Mouse (Mus musculus) neural tube, embryonic 13.5 days (tissue): ENCODE measurements at regions not wholly inside any gene's neighbourhood (a gene's known extent, or its start where the extent isn't known, plus 50 kb on each side); places are given as distances from the start of the nearest gene placed in this dataset.

Experiments
- ATAC-seq: fragments of 200-750 bp; cut with Nextera tagmentation; 2 replicates; pipeline ENCODE4 v1.8.0; 2017; ENCODE audit warnings: low read depth, mild to moderate bottlenecking, moderate TSS enrichment, moderate library complexity
- H3K27ac ChIP-seq: fragments of 300-500 bp; sonication (generic); replicated peaks from 2 replicates; pipeline ENCODE4 v1.5.1; 2015; ENCODE audit warnings: moderate library complexity, mild to moderate bottlenecking, inconsistent platforms
- H3K27me3 ChIP-seq: fragments of 300-500 bp; sonication (generic); 2 replicates; pipeline ENCODE4 v1.6.1; 2015; ENCODE audit warnings: mild to moderate bottlenecking, inconsistent platforms
- H3K36me3 ChIP-seq: fragments of 300-500 bp; sonication (generic); 2 replicates; pipeline ENCODE4 v1.6.1; 2015; ENCODE audit warnings: mild to moderate bottlenecking, inconsistent platforms
- H3K4me1 ChIP-seq: fragments of 300-500 bp; sonication (generic); replicated peaks from 2 replicates; pipeline ENCODE4 v1.6.1; 2015; ENCODE audit warnings: inconsistent platforms
- H3K4me2 ChIP-seq: fragments of 300-500 bp; sonication (generic); 2 replicates; pipeline ENCODE4 v1.6.1; 2015; ENCODE audit warnings: inconsistent platforms, mild to moderate bottlenecking, moderate library complexity
- H3K4me3 ChIP-seq: fragments of 300-500 bp; sonication (generic); 2 replicates; pipeline ENCODE4 v1.5.1; 2015; ENCODE audit warnings: mild to moderate bottlenecking, inconsistent platforms
- H3K9ac ChIP-seq: fragments of 300-500 bp; sonication (generic); 2 replicates; pipeline ENCODE4 v1.6.1; 2015; ENCODE audit warnings: moderate library complexity, mild to moderate bottlenecking, inconsistent platforms
- H3K9me3 ChIP-seq: fragments of 300-500 bp; sonication (generic); 2 replicates; pipeline ENCODE4 v1.6.1; 2016; ENCODE audit warnings: inconsistent platforms
- WGBS: fragments of 180-500 bp; shearing (Covaris S2); methylation state at CpG from one replicate; pipeline ENCODE4 v1.1.7; 2015; 5-methylcytosine and 5-hydroxymethylcytosine counted together

DNA sequence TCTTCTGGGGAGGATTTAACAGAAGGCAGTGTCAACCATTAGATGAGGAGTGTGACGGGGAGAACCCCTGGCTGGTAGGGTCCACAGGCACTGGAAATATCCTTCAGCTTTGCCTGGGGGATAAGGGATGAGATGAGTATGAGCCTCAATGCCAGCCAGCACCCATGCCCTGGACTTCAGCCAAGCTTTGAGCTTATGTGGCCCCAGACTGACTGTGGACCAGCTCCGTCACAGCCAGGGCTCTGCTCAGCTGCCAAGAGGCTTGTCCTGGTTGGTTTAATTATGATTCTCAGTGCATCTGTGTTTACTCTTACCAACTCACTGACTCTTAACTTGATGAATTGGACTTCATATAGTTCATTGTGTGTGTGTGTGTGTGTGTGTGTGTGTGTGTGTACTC is 165.8 kb downstream of the Mex3b start:
- 74% methylated on average over 2 of the region's 2 CpGs for WGBS
- H3K36me3 ChIP-seq, result no peaks in the 10 kb centered on the region
- H3K4me2 ChIP-seq, result no peak overlapping the region
- no peaks in the 10 kb centered on the region; the same call in 1 of the 2 replicates for H3K9me3 ChIP-seq
- no peak overlapping the region for H3K27ac ChIP-seq
- H3K27me3 ChIP-seq, result no peaks in the 10 kb centered on the region
- H3K9ac ChIP-seq, result no peak overlapping the region
- no peak overlapping the region for H3K4me3 ChIP-seq
- ATAC-seq, result no peak
- H3K4me1 ChIP-seq, result peaks cover 6% of the 10 kb centered on the region

DNA sequence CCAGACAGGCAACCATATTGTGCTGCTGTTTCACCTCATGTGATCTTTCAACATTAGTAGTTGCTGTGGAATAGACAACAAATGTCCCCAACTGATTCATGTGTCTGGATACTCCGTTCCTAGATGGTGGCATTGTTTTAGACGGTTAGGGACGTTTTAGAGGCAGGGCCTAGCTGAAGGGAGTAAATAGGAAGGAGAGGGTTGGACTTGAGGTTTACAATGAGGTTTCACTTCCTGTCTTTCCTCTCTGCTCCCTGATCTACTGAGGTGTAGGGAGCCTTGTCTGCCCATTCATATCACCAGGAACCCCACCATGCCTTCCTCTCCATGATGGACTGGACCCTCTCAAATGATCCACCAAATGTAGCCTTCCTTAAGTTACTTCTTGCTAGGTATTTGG is 168.1 kb downstream of the Mex3b start:
- Histone ChIP-seq H3K27ac (no peak overlapping the region), H3K9ac (no peak overlapping the region), H3K4me2 (no peak overlapping the region), H3K4me1 (peaks cover 6% of the 10 kb centered on the region), H3K36me3 (no peaks in the 10 kb centered on the region), H3K9me3 (no peaks in the 10 kb centered on the region; the same call in 1 of the 2 replicates), H3K4me3 (no peak overlapping the region), H3K27me3 (no peaks in the 10 kb centered on the region)
- 84% methylated on average over 3 of the region's 3 CpGs for WGBS
- ATAC-seq, result no peak

DNA sequence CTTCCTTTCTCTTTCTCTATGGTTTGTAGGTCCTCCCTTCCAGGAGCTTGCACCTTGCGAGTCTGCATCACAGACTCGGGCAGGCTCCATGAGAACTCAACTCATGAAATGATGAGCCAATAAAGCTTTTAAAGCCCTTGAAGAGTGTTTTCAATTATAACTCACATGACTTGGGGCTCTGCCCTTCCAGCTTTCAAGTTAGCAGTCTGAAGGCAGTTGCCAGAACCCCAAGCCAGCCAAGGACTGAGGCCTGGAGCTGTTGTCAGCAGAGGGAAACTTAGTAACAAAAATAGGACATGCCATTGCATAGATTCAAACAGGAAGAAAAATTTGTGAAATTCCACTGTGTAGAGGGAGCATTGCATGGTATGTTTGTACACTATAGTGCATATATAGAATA is 169.3 kb downstream of the Mex3b start:
- 45% methylated on average over 2 of the region's 2 CpGs for WGBS
- Histone ChIP-seq H3K36me3 (no peaks in the 10 kb centered on the region), H3K27me3 (no peaks in the 10 kb centered on the region), H3K4me3 (no peak overlapping the region), H3K4me1 (peaks cover 6% of the 10 kb centered on the region), H3K27ac (no peak overlapping the region), H3K9ac (no peak overlapping the region), H3K4me2 (no peak overlapping the region), H3K9me3 (no peaks in the 10 kb centered on the region)
- ATAC-seq, result no peak

DNA sequence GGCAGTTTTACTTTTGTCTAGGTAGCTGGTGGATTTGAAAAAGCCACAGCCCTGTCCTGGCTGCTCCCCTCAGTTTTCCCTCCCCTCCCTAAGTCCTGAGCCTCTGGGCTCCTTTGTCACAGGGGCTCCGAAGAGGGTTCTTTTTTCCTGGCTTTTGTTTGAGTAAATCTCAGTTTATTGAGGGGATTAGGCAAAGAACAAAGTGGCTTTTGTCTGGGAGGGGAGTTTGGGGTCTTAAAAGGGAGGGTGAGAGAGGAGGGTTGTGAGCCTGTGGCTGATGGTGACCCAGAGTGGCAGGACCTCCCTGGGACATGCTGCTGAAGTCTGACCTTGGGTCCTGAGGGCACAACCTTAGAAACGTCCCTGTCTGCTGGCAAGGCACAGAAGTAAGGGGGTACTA is 170.0 kb downstream of the Mex3b start:
- 3% methylated on average over 2 of the region's 2 CpGs for WGBS
- H3K9ac ChIP-seq, result no peak overlapping the region
- ATAC-seq, result no peak
- no peaks in the 10 kb centered on the region for H3K27me3 ChIP-seq
- no peaks in the 10 kb centered on the region for H3K9me3 ChIP-seq
- H3K36me3 ChIP-seq, result no peaks in the 10 kb centered on the region
- peaks cover 6% of the 10 kb centered on the region for H3K4me1 ChIP-seq
- no peak overlapping the region for H3K27ac ChIP-seq
- no peak overlapping the region for H3K4me3 ChIP-seq
- no peak overlapping the region for H3K4me2 ChIP-seq

DNA sequence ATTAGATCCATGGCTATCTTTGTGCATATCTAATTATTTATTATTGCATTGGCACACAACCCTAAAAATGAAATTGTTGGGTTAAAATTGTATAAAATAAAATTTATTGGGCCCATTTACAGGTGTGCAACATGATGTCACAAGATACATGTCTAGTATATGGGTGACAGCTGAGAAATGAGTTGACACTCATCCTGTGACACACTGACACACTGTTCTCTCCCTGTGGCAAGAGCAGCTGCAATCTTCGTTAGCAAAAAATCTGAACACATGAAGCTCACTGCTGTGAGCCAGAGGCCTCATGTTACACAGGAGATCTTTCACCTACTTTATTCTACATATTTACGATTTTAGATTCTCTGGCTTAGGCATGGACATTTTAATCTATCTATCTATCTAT is 170.6 kb downstream of the Mex3b start:
- WGBS, result 49% methylated on average over 2 of the region's 2 CpGs
- Histone ChIP-seq H3K4me3 (no peak overlapping the region), H3K9ac (no peak overlapping the region), H3K4me1 (peaks cover 6% of the 10 kb centered on the region; the same call in 1 of the 2 replicates), H3K4me2 (no peak overlapping the region), H3K36me3 (no peaks in the 10 kb centered on the region), H3K9me3 (no peaks in the 10 kb centered on the region), H3K27ac (no peak overlapping the region), H3K27me3 (no peaks in the 10 kb centered on the region)
- ATAC-seq, result no peak

DNA sequence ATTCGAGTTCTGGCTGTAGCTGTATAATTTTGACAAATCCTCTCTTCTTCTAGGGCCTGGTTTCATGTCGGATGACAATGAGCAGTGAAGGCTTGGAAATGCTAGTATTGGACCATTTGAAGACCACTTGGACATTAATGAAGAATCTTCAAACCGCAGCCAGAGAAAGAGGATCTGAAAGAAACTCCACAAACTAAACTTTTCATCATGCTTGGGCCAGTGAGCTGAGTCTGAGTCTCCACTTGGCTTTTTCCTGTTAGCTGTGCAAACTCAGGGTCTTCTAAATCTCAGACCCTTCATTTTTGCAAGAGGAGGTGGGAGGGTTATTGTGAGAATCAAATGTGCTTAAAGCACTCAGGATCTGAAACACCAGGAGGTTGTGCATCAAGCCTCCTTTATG is 176.6 kb downstream of the Mex3b start:
- Histone ChIP-seq H3K4me3 (no peak overlapping the region), H3K36me3 (no peaks in the 10 kb centered on the region), H3K27me3 (no peaks in the 10 kb centered on the region), H3K4me1 (no peaks in the 10 kb centered on the region), H3K27ac (no peak overlapping the region), H3K4me2 (no peak overlapping the region), H3K9ac (no peak overlapping the region), H3K9me3 (no peaks in the 10 kb centered on the region)
- WGBS, result 90% methylated on average over 3 of the region's 3 CpGs
- no peak for ATAC-seq

DNA sequence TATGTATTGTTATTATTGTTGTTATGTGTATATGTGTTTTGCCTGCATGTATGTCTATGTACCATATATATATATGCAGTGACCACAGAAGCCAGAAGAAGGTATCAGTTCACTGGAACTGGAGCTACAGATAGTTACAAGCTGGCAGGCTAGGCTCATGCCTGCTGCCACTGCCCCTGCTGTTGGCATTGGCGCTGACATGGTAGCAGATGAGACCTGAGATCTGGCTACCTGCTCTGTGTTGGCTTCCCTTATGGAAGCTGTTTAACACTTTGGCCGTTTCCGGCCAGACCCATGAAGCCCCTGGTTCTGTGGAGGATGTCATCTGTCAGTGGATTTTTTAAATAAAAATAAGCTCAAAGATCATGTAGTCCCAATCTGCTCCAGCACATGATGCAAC is 178.1 kb downstream of the Mex3b start:
- 85% methylated on average over 3 of the region's 3 CpGs for WGBS
- no peaks in the 10 kb centered on the region for H3K36me3 ChIP-seq

DNA sequence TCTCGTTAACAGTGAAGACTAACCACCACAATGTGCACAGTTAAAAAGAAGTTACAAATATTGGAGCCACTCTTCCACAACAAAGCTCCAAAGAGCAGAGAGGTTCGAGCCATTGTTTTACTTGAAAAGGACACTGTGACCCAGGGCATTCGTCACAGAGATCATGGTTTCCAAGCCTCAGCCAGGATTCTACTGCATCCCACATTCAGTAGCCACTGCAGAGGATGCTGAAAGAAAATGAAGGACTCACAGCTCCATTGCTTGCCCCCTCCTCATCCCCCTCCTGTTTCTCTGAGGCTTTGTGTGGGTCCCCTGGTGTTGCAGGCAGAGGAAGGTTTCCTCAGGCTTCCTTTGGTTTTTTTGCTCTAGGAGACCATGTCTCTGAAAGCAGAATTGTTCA is 182.9 kb downstream of the Mex3b start:
- Histone ChIP-seq H3K4me3 (no peak overlapping the region), H3K36me3 (no peaks in the 10 kb centered on the region), H3K9me3 (no peaks in the 10 kb centered on the region), H3K4me1 (0 out of 2 replicates have a peak, but pooled peaks cover 4% of the 10 kb centered on the region), H3K9ac (no peak overlapping the region), H3K4me2 (no peak overlapping the region), H3K27me3 (no peaks in the 10 kb centered on the region), H3K27ac (no peak overlapping the region)
- ATAC-seq, result no peak
- 11% methylated on average over 3 of the region's 3 CpGs for WGBS

More for the DNA sequence above, 178.1 kb downstream of the Mex3b start:
- H3K27me3 ChIP-seq, result no peaks in the 10 kb centered on the region
- no peak overlapping the region for H3K9ac ChIP-seq
- no peak overlapping the region for H3K27ac ChIP-seq
- no peak overlapping the region for H3K4me3 ChIP-seq
- H3K4me1 ChIP-seq, result 0 out of 2 replicates have a peak, but pooled peaks cover 4% of the 10 kb centered on the region
- ATAC-seq, result no peak
- no peaks in the 10 kb centered on the region for H3K9me3 ChIP-seq
- no peak overlapping the region for H3K4me2 ChIP-seq

DNA sequence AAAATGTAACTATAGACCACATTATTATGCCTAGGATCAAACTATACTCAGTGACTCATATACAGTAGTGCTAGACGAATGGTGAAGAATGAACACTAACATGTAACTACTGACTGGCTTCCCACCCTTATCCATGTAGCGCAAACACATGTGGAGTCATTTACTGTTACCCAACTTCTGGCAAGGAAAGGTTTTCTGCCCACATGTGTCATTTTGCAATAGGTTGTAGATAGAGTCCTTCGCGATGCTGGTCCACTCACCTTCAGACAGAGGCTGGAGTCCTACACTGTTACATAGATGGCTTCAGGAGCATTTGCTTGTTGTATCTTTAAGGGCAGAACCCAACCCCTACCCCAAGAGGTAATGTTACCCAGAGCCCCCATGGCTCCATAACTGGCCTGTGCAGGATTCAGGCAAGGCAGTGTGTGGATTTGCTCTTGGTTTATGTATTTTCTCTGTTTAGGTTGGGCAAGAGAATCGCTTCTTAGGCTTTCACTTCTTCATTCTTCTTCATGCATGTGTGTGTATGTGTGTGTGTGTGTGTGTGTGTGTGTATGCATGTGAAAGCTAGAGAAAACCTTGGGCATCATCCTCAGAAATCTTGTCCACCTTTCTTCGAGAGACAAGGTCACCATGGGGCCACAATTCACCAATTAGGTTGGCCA is 183.8 kb downstream of the Mex3b start:
- Histone ChIP-seq H3K27me3 (no peaks in the 10 kb centered on the region), H3K4me1 (0 out of 2 replicates have a peak, but pooled peaks cover 4% of the 10 kb centered on the region), H3K36me3 (no peaks in the 10 kb centered on the region), H3K4me2 (no peak overlapping the region), H3K9me3 (no peaks in the 10 kb centered on the region), H3K9ac (no peak overlapping the region), H3K27ac (no peak overlapping the region), H3K4me3 (no peak overlapping the region)
- ATAC-seq, result no peak
- WGBS, result 92% methylated on average over 6 of the region's 6 CpGs

DNA sequence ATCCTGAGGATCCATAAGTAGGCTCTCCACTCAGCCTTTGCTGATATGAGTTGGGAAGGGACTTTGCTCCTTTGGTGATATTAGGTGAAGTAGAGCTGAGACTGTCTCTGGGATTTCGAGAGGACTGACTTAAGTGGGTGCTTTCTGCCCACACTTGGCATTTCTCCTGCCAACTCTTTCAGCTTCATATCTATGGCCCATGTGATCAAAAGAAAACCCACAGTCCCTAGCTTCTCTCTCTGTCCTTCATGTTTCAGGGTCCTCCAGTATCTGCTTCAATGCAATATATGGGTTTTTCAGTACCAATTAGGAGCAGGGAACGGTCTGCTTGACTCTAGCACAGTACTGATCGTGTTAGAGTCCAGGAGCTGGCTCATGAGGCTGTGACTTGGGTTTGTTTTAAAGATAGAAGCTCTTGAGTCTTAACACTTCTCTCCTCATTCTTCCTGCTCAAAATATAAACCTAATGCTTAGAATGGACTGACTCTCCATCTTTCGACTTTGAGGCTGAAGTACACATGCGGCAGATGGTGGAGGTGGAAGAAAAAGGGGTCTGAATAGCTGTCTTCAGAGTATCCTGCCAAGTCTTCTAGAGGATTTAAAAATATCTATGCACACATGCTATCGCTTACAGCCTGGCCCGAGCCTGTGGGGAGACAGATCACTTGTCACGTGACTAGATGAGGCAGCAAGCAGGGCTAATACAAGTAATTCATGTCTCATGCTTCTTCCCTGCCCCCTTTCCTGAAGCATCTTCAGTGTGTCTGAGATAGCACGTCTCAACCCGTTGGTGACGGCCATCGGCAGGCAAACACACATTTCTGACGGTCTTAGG is 189.2 kb downstream of the Mex3b start:
- Histone ChIP-seq H3K9ac (no peak overlapping the region), H3K9me3 (no peaks in the 10 kb centered on the region), H3K4me1 (no peaks in the 10 kb centered on the region), H3K4me3 (no peak overlapping the region), H3K36me3 (no peaks in the 10 kb centered on the region), H3K27ac (no peak overlapping the region), H3K27me3 (no peaks in the 10 kb centered on the region), H3K4me2 (no peak overlapping the region)
- ATAC-seq, result no peak
- WGBS, result 90% methylated on average over 13 of the region's 13 CpGs

DNA sequence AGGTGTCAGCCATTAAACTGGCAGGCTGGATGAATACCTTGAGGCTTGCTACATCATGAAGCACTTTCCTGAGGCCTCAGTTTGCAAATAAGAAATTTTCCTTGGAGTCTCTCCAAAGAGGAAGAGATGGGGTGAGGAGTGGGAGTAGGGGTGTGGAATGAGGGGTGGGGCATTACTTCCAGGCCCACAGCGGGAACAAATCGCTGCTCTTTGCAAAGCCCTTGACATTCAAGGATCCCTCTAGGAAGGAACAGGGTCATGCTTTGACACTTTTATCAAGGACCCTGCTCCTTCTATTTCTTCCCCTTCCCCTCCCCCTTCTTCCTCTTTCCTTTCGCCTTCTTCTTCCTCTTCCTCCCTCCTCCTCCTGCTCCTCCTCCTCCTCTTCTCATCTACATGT is 193.2 kb downstream of the Mex3b start:
- no peak for ATAC-seq
- Histone ChIP-seq H3K4me2 (no peak overlapping the region), H3K9me3 (no peaks in the 10 kb centered on the region), H3K36me3 (no peaks in the 10 kb centered on the region), H3K27me3 (no peaks in the 10 kb centered on the region), H3K4me1 (no peaks in the 10 kb centered on the region), H3K27ac (no peak overlapping the region), H3K9ac (no peak overlapping the region), H3K4me3 (no peak overlapping the region)
- WGBS, result 23% methylated on average over 3 of the region's 3 CpGs

DNA sequence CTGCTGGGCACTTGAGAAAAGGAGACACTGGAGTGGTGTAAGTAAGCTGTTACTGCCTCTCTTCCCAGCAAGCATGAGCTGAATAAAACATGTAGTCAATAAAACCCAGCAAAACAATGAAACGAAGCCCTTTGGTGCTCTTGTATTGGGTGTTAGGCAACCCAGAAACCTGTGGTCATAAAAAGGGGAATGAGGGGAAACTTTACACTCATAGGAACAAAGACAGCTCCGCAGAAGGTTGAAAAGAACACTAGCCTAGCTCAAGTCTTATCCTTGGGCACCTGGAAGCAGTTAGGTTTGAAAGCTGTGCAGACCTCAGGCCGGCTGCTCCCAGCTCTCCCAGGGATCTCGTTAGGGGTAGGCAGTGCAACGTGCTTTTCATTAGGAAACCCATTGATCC is 193.6 kb downstream of the Mex3b start:
- Histone ChIP-seq H3K27ac (no peak overlapping the region), H3K9ac (no peak overlapping the region), H3K4me3 (no peak overlapping the region), H3K9me3 (no peaks in the 10 kb centered on the region), H3K4me2 (no peak overlapping the region), H3K4me1 (no peaks in the 10 kb centered on the region), H3K27me3 (no peaks in the 10 kb centered on the region), H3K36me3 (no peaks in the 10 kb centered on the region)
- ATAC-seq, result no peak
- WGBS, result 11% methylated on average over 5 of the region's 5 CpGs
